Mouse (Mus musculus) v-Abl transformed pro-B cells (cell line): Measurements from ENCODE around the gene Gipr.

Experiments
- in situ Hi-C, 2 experiments: fragments of 400-800 bp; cut with MboI; formaldehyde crosslinking; loops; one replicate each; pipeline ENCODE4 v1.15.1; 2025; ENCODE audit not compliant: unreplicated experiment in 2 of 2

Gene Gipr

DNA sequence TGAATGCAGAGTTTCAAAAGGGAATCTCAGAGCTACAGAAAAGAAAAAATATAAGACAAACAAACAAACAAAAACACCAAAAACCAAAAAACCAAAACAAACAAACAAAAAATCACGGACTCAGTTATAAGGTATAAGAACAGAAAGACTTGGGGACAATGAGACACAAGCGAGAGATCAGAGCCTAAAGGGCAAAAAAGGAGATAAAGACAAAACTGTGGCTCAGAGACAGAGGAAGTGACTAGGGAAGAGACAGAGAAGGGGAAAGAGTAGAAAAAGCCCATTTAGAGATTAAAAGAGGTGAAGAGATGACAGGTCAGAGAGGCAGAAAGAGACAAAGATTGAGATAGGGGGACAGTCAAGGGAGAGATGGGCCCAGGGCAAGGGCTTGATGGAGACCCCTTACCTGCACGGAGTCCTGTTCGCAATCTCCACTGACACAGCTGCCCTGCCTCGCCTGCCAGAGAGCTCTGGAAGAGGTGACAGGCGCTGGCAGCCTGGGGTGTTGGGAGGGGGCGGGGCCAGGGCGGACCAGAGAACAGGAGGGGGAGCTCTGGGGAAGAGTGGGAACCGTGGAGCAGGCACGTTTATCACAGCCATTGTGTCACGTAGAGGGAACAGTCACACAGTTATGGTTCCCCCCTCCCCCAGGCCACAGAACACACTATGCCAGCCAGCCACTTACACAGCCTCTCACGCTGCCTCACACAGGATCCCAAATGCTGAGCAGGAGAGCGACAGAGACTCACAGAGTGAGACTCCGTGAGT, at the start of gene Gipr:
TSS of gene Gipr (minus strand) at position 472 of the 768 bp plus-strand sequence.
- in situ Hi-C loops: loop anchor here in 1 of 2 experiments (10.0 kb wide), 1 partner anchor 119 kb away; the partner anchor contains the start of genes Ppm1n and Rtn2

- in situ Hi-C loops: no loop called here
These were observed 49.0 kb upstream of the Gipr start for GRCm38 (mm10) chr7:19214940-19215339.

DNA sequence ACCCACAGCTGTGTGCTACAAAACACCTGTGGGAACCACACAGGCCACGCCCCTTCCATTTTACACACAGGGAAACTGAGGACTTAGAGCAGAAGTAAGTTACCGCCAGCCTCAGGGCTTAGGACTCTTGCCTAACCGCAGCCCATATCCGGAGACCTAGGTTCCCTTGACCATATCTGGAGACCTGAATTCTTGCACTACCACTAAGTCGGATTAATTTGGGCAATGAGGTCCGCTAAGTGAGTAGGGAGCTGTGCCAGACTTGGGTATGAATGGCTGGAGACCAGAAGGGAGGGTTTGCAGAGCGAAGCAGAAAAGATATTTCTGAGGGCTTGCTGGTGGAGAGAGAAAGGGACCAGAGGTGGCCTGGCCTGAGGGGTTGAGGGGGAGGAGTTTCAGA, 48.4 kb upstream of the Gipr start:
- in situ Hi-C loops: no loop called here

- in situ Hi-C loops: no loop called here
These were observed 47.5 kb upstream of the Gipr start for GRCm38 (mm10) chr7:19213385-19213784.

GRCm38 (mm10) chr7:19211996-19212755, 46.2 kb upstream of the Gipr start, which contains the start of gene Gpr4:
Gene Gpr4 (plus strand): TSS chr7:19212538.
- in situ Hi-C loops: no loop called here

DNA sequence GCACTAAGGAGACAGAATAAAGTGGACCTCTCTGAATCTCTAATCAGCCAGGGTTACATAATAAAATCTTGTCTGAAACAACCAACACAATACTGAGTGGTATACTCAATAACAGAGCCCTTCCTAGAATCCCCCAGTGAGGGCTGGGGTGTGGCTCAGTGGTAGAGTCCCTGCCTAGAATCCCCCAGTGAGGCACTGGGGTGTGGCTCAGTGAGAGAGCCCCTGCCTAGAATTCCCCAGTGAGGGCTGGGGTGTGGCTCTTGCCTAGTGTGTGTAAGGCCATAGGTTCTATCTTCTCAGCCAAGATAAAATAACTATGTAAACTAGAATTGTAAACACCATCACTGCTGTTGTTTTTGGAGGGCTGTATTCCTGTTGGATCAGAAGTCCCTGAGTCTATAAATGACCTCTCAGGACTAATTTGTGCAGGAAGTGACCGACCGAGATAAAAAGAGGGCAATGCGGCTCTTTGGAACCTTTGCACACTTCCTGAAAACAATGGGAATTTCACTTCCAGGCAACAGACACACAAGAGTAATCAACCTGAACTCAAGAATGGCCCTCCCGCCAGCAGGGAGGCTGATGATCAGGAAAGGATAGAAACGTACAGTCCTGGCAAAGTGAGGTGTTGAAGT, 45.2 kb upstream of the Gipr start:
- in situ Hi-C loops: no loop called here

DNA sequence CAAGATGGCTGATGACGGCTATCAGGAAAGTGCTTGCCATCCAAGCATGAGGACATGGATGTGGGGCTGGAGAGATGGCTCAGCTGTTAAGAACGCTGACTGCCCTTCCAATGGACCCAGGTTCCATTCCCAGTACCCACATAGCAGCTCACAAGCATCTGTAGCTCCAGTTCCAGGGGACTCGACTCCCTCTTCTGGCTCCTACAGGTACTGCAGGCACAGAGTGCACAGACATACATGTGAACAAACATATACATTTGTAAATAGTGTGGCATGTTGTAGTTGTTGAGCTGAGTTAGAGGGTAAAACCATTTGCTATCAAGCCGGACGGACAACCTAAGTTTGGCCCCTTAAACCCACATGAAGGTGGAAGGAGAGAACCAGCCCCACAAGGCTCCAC, 44.1 kb upstream of the Gipr start:
- in situ Hi-C loops: no loop called here

DNA sequence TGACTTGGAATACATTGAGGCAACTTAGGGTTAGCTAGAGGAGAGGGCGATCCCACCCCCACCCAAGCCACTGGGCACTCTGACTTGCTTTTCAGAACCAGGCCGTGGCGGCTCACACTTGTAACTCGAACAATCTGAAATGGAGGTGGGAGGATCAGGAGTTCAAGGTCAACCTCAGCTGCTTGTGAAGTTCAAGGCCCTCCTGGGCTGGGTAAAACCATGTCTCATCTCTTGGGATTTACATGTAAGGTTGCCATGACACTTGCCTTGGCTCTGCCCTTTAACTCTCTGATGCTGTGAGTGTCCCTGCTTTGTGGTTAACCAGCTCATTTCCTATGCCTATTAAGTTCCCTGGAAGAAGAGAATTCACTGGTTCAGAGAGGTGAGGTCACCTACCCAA, 43.6 kb upstream of the Gipr start:
- in situ Hi-C loops: no loop called here

- in situ Hi-C loops: no loop called here
These were observed 43.1 kb upstream of the Gipr start for GRCm38 (mm10) chr7:19208944-19209472.

DNA sequence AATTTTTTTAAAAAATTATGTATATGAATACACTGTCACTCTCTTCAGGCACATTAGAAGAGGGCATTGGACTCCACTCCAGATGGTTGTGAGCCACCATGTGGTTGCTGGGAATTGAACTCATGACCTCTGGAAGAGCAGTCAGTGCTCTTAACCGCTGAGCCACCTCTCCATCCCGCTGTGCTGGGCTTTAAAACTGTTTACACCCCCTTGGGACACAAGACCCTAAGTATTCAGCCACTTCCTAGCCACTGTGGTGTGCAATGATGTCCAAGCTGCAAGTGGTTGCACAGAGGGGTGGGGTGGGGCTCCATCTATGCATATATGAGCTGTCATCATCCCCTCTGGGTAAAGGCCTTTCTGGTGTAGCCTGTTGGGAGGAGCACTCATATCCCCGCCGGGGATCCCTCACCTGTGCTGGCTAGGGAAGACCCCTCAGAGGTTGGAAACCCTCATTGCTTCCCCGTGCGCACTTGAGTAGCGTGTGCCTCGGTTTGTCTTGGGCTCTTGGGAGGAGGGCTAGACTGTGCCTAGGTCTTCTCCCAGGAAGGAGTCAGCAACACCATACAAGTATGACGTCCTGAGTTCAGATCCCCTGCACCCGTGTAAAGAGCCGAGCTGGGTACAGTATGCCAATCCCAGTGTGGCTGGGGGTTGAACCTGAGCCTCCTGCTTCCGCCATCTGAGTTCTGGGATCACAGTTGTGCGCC, 42.4 kb upstream of the Gipr start:
- in situ Hi-C loops: no loop called here

DNA sequence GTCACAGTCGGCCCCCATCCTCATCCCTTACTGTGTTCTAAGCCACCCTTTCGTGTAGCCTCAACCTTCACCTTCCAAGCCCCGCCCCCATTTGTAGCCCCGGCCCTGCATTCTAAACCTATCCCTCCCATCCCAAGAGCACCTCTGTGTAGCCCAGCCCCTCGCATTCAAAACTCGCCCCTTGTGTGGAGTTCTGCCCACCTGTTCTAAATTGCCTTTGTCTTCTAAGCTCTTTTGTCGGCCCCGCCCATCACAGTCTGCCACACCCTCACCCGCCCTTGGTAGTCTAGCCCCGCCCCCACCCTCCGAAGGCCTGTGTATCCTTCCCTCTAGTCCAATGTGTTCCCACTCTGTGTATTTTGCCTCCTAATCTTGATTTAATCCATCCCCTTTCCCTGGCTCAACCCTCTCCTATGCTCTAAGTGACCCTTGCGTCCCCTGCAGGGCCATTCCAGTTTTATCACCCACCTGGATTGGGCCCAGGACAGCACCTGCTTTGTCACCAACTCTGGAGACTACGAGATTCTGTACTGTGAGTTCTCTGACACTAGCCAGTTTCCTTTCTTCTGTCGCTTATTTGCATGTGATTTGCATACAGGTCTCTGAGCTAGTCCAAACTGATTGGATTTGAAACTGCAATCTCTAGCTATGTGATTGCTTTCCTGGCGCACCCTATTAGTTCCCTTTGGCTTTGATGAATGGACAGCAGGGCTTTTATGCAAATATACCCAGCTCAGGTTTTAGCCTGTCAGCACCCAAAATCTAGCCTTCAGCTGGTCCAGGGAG, 36.3 kb upstream of the Gipr start:
- in situ Hi-C loops: no loop called here

GRCm38 (mm10) chr7:19201660-19202059, 35.7 kb upstream of the Gipr start:
- in situ Hi-C loops: no loop called here

GRCm38 (mm10) chr7:19197985-19198384, 32.1 kb upstream of the Gipr start:
- in situ Hi-C loops: loop anchor here in 1 of 2 experiments (5.0 kb wide), 1 partner anchor 84 kb away; the partner anchor contains the start of genes Ppm1n and Rtn2

GRCm38 (mm10) chr7:19196676-19197075, 30.7 kb upstream of the Gipr start:
- in situ Hi-C loops: loop anchor here in 1 of 2 experiments (5.0 kb wide), 1 partner anchor 86 kb away; the partner anchor contains the start of genes Ppm1n and Rtn2

- in situ Hi-C loops: loop anchor here (5.0 kb wide), 1 partner anchor 88 kb away; the partner anchor contains the start of genes Ppm1n (in 2 of the 2) and Rtn2 (in 2 of the 2)
These were observed 28.7 kb upstream of the Gipr start for GRCm38 (mm10) chr7:19194676-19195075.

GRCm38 (mm10) chr7:19184758-19185157, 18.8 kb upstream of the Gipr start:
- in situ Hi-C loops: loop anchor here (5.0 kb wide), 2 partner anchors 48 to 178 kb away; no protein-coding TSS in a partner anchor

DNA sequence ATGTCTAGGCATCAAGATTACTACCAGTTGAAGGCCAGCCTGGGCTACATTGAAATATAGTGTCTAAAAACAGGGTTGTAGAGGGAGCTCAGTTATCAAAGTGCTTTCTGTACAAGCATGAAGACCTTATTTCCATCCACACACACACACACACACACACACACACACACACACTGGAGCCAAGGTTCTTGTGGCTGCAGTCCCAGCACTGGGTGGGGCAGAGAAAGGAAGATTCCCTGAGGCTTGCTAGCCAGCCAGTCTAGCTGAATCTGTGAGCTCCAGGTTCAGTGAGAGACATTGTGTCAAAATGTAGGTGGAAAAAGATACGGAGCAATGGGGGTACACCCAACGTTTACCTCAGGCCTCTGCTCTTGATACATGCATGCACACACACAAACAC, 18.3 kb upstream of the Gipr start:
- in situ Hi-C loops: loop anchor here (5.0 kb wide), 2 partner anchors 48 to 178 kb away; no protein-coding TSS in a partner anchor

DNA sequence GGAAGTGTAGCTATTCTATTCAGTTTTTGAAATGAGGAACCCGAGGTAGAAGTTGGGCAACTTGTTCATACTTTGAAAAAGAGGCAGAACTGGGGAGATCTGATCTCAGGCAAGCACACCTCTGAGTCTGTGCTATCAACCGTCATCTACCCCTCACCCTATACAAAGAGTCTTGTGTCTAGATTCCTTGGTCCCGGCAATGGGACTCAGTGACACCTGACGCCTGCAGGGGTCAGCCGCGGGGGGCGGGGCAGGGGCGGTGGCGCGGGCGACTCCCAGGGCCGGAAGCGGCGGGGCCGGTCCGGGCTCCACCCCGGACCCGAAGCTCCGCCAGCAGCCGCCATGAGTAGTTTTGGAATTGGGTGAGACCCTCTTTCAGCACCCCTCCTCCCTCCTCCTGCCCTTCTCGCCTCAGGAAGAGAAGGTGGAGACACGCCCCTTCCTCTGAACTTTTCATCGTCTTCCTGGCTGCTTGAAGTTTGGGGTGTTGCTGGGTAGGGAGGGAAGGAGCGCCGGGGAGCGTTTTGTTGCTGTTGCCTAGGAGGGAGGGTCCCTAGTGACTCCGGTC, 15.0 kb upstream of the Gipr start:
- in situ Hi-C loops: loop anchor here (5.0 kb wide), 2 partner anchors 51 to 181 kb away; no protein-coding TSS in a partner anchor

GRCm38 (mm10) chr7:19179936-19180335, 14.0 kb upstream of the Gipr start:
- in situ Hi-C loops: loop anchor here (5.0 kb wide), 2 partner anchors 52 to 182 kb away; no protein-coding TSS in a partner anchor
